In the genomic region with DNA sequence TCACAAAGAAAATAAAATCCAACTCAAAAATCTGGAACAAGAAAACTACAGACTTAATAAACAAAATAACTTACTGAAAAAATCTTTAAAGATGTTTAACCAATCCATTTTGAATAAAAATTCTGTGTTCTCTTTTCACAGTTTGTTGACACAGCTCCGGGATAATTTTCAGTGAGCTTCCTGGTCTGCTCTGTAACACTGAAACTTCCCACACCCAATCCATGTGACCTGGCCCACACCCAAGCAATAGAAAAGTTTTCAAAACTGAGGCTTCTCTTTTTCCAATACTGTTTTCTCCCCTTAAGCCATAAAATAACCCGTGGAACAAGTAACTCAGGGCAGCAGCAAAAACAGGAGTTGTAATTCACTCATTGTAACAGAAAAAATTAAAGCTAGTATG, we compare ENCODE assay signal across 8 mouse cellular contexts. TPM values are rescaled to one million over a fixed set of nuclear protein-coding genes. Genes with fewer than 3 reads are reported as not detected.
A peak's percentile ranks its signal among the peaks of the same experiment; 100 is the strongest.
DNase-seq lines count a peak whose midpoint lies in the region; ATAC-seq lines count a peak whose summit lies in the region.

No protein-coding gene starts in this region.

- peak; percentile 47 for DNase-seq in adrenal gland, adult 2 months
- no peak for DNase-seq in adrenal gland, adult 8-10 months
- DNase-seq in adrenal gland, postnatal 36 days, result peak; percentile 51 to 64
- DNase-seq in heart, postnatal 4 days, result peak; percentile 58
- peak; percentile 75 for DNase-seq in lung, postnatal 14 days
- no peak for DNase-seq in cerebellum, postnatal 10 days
- no peak for DNase-seq in cerebellum, adult 11 months

- no peak for ATAC-seq in erythroid progenitor cell, adult 5-6 weeks (replicated peaks; ENCODE audit: low FRiP score, poor library complexity, severe bottlenecking)

RNA-seq across cellular contexts. Expression of a gene that starts 20.1 kb away (rescaled TPM):
- total RNA-seq in adrenal gland, adult 2 months (2021), result 1 to 10 TPM in 1 of 2 experiments, under 1 TPM in 1; 0.52 to 1.8 TPM
- polyA plus RNA-seq in adrenal gland, adult 2 months (2012; rRNA removed), result 0.42 and 0.70 TPM in 2 replicates
- total RNA-seq in adrenal gland, adult 8-10 months (2022), result 1 to 10 TPM in 3 of 4 experiments, under 1 TPM in 1; 0.87 to 1.4 (median 1.0) TPM
- 1 to 10 TPM; 1.1 to 1.2 TPM for total RNA-seq in adrenal gland, postnatal 36 days (2021)
- total RNA-seq in heart, postnatal 4 days (2021), result 1 to 10 TPM; 4.3 TPM
- total RNA-seq in erythroid progenitor cell, adult 5-6 weeks (2015; ENCODE audit: low replicate concordance), result not detected in 2 replicates
- total RNA-seq in erythroid progenitor cell, adult 5-6 weeks (2017; ENCODE audit: low replicate concordance), result 0.64 TPM in 1 of 2 replicates, not detected in the other

RNA-seq across cellular contexts. Expression of a gene that starts 39.3 kb away (rescaled TPM):
- 10 to 100 TPM; 45.5 to 46.7 TPM for total RNA-seq in adrenal gland, adult 2 months (2021)
- polyA plus RNA-seq in adrenal gland, adult 2 months (2012; rRNA removed), result 0.29 and 0.39 TPM in 2 replicates
- 10 to 100 TPM; 46.4 to 53.8 (median 49.6) TPM for total RNA-seq in adrenal gland, adult 8-10 months (2022)
- 10 to 100 TPM; 50.0 to 52.8 TPM for total RNA-seq in adrenal gland, postnatal 36 days (2021)
- total RNA-seq in heart, postnatal 4 days (2021), result 10 to 100 TPM; 41.7 to 52.3 TPM
- 20.5 and 21.3 TPM in 2 replicates for total RNA-seq in erythroid progenitor cell, adult 5-6 weeks (2015; ENCODE audit: low replicate concordance)
- total RNA-seq in erythroid progenitor cell, adult 5-6 weeks (2017; ENCODE audit: low replicate concordance), result 20.2 and 43.7 TPM in 2 replicates

Comparison
In these comparisons a context has a peak if more than half of its experiments do, and no peak if none do; other contexts are left out.
1. DNase-seq: peak in adrenal gland, adult 2 months (single experiment), adrenal gland, postnatal 36 days (2 of 2), heart, postnatal 4 days (single experiment) and lung, postnatal 14 days (single experiment); none in adrenal gland, adult 8-10 months (single experiment), cerebellum, postnatal 10 days (0 of 2) and cerebellum, adult 11 months (single experiment).